Mouse (Mus musculus) heart, adult 2 months (tissue): ENCODE data around the gene Nat8f5.
"Not testable (repeated sequence)": the region's sequence is repeated elsewhere in the genome, so short reads cannot be mapped to it uniquely, and the experiment has no call there.

Source experiments
- CTCF ChIP-seq: fragments of 200-600 bp; IDR thresholded peaks from 2 replicates; pipeline ENCODE4 v1.8.1; 2022; ENCODE audit warnings: antibody characterized with exemption, mild to moderate bottlenecking, moderate library complexity
- EP300 ChIP-seq: fragments of 200-500 bp; IDR thresholded peaks from 2 replicates; pipeline ENCODE4 v1.6.1; 2011; ENCODE audit warnings: low read depth, low read length, control low read depth; ENCODE audit not compliant: insufficient read depth
- POLR2A ChIP-seq: fragments of 200-500 bp; IDR thresholded peaks from 2 replicates; pipeline ENCODE4 v1.6.1; 2011; ENCODE audit warnings: mild to moderate bottlenecking, low read depth, low read length, control low read depth; ENCODE audit not compliant: insufficient read depth

DNA sequence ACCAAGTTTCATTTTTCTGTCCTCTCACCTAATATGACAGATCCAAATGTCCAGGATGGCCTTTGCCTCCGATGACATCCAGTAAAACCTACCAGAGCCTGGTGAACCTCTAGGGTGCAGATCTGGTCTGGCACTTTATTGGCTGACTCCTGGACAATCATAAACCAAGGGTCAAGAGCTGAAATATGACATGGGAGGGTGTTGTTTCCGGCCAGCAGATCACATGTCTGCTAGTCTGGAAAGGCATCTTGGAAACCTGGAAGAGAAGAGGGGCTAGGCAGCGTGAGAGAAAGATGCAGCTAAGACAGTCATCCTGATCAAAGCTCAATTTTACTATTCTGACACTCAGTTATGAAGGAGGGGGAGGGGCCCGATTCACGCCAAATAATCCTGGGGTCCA lies 48.2 kb upstream of the Nat8f5 start, which contains the start of gene Nat8f2:
- not testable (repeated sequence) for TF ChIP-seq CTCF, EP300, POLR2A
